Mouse (Mus musculus) urinary bladder, adult 18-20 months (tissue): ENCODE results near the gene Me1.

Experiments used
- DNase-seq, 2 experiments: peaks; one replicate each; pipeline ENCODE4 v3.0.0; 2022; ENCODE audit warnings: low spot score in 2 of 2, mixed read lengths in 2 of 2

Gene Me1

DNA sequence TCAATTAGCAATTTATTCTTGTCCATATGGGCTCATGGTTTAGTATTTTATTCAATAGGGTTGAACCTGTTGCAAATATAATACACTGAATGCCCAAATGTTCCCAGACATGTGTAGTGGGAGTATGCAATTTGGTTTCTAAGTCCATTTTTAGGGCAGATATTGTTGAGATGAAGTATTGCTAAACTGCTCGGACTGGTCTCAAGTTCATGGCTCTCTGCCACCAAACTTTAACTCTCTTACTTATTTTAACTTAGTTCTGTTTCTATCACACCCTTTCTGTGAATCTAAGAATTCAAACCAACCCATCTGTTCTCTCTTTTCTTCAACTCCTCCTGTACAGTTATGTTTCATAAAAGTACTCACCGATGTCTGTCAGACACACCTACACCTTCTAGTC is 35.4 kb downstream of the Me1 start:
- DNase-seq, result no peak

DNA sequence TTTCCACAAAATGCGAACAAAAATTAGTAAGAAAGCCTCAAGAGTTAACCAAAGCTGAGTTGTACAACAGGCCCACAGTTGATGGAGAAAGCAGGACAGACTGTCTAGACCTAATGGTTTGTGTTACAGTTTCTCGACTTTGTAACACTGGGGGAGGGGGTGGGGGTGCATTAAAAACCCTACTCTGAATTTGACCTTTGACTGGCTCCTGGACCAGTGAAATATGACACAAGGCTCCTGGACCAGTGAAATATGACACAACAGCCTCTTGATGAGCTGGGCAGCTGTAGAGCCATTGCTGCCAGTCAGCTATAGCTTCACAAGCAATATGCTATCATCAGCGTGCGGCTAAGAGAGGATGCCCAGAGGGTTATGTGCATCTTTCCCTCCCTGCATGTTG is 37.4 kb downstream of the Me1 start:
- DNase-seq, result no peak

DNA sequence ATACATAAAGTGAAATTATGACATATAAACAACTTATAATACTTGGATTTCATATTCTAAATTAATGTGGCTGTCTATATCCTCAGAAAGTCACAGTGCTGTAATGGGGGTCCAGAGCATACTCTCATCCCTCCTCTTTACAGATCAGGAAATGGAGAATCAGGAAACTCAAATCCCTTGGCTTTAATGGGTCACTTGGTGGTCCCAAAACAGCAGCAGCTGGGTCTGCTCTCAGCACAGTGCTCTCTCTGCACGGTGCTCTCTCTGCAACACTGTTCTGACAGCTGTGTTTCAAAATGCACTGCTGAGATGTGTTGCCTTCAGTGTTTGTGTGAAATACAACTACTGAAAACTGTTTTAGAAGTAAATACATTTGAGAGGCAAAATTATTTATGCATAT is 43.6 kb downstream of the Me1 start:
- DNase-seq, result no peak

DNA sequence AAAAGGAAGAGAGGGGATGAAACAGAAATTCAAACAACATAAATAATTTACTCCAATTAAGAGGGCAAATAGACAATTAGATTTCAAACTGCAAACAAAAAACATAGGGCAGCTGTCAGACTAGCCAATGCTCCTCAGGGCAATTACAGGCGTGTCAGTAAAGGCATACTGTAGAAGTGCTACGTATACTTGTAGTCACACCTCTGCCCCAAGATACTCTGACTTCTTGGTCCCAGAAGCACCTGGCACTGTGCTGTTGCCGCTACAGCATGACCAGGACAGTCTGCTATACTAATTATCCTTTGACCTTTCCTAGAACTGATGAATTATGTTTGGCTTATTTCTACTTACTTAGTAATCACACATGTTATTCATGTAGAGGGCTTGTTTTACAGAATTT is 44.5 kb downstream of the Me1 start:
- no peak for DNase-seq

DNA sequence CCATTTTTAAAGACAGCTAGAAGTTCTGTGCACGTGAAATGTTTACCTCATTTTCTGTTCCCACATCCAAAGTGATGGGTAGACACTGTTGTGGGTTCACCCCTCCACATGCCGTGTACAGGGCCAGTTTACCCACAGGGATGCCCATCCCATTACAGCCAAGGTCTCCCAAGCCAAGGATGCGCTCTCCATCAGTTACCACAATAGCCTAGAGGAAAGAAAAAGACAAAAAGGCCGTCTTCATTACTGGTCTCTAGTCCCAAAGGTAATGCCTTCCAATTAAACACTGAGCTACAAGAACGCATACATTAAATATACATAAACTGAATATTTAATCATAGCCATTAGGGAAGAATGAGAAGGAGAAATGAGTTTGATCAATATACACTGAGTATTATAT is 44.9 kb downstream of the Me1 start:
- DNase-seq, result no peak

DNA sequence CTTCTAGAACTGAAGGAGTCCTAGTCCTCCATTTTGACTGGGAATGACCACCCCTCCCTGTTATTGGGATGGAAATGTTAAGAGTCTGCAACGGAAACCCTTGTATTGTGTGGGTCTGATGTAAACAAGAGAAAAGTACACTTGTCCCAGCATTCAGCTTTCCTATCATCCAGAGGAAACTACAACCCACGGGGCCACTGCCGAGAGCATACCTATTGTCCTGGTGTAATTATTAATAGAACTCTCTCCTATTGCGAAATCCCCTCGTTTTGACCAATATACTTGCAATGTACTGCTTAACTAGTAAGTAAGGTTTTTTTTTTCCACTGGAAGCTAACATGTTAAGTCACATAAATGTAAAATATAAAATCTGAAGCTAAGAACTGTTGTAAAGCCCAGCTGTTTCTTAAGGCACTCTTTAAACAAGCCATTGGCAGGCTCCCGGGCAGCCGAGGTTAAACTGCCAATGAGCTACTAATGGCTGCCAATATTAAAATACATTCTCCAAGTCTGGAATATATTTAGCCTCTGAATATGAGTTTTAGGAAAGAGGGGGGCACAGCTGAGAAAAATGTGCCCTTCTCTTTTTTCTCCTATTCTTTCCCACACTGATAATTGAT is 47.7 kb downstream of the Me1 start:
- DNase-seq, result no peak

DNA sequence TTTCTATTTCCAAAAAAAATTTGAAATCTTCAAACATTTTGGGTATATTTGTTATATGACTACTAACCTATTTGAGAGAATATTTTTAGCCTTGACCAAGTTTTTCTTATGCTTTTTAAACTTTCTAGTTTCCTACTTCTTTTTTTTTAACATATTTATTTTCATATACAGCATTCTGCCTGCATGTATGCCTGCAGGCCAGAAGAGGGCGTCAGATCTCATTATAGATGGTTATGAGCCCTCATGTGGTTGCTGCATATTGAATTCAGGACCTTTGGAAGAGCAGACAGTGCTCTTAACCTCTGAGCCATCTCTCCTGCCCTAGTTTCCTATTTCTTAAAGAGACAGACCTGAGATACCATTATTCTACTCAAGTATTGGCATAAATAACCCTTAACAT is 48.9 kb downstream of the Me1 start:
- DNase-seq, result no peak

DNA sequence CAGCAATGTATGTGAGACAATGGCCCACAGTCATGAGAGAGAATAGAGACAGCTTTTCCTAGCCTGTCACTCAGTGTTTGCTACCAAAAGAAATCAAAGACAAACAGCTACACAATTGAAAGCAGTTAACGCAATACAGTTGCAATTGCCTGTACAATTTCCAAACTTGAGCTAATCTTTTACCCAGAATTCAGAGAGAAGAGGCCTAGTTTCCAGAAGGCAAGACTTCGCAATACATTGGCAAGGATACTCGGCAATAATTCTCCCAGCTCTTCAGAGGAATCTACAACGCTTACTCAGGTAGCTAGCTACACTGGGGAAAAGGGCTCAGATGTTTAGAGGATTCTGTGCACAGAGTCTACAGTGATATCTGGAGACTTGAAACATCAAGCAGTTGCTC is 52.3 kb downstream of the Me1 start:
- no peak for DNase-seq

DNA sequence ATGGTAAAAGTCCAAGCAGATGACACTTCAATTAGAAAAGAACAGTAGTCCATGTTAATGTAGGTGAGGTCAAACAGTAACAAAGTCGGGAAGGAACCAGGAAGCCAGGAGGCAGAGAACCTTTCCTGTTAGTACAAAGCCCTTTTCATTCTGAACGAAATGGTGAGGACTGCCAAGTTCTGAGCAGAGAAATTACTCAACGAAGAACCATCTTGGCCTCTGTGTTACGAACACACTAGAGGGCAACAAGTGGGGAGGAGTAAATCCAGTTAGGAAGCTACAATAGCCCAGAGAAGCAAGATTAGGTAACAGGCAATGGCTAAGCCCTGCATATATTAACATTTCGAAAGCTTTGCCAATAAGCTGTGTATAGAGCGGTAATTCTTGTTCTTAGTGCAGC is 57.0 kb downstream of the Me1 start:
- DNase-seq, result no peak

DNA sequence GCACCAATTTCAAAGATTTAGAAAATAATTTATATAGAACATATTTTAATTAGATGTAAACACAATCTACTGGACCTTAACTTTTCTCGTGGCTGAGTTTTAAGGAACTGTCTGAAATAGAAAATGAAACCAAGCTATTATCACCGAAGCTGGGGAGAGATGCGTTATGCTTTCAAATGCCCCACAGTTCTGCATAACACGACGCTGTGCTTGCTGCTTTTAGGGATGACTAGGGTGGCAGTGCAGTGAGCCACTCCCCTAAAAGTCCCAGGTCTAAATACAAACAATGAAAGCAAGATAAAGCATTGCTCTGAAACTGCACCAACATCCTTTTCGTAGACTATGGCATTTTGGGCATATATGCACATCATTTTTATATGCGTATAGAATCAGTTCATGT is 64.6 kb downstream of the Me1 start:
- DNase-seq, result no peak

DNA sequence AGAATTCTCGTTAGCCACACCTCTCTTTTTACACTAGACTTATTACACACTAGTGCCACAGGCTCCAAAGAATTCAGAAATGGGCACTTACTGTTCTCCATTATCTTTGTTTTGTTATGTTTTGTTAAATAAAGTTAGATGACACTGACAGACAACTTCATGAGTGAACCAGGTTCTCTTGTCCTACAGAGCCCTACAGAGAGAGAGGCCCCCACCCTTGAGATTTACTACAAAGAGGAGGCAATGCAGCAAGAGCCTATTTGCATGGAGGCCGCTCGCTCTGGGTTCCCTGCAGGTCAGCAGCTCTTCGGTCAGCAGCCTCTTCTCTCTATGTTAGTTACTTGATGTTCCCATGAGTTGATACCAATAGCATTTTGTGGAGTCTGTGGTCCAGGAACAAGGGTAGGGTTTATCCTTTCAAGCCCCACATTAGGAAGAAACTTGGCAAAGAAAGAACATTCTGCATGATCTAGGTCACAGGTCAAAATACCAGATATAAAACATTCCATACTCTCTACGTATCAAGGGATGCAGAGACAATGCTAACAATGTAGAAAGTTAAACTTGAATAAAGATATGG is 65.3 kb downstream of the Me1 start:
- no peak for DNase-seq

DNA sequence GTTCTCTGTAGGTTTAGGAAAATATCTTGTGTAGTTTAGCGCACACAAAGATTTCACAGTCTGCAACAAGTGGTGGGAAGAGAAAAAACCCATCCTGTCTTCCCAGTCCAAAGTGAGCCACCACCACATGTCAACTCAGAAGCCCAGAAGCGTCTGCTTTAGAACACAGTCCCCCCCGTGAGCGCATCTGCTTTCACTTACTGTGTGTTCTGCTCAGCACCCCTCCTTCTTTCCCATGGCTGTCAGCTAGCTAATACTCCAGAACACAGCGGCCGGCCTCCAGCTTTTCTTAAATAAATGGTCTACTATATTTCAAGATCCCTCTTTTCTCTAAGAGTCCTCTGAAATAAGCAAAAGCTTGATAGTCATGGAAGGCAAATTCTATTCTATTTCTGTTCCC is 66.4 kb downstream of the Me1 start:
- no peak for DNase-seq

DNA sequence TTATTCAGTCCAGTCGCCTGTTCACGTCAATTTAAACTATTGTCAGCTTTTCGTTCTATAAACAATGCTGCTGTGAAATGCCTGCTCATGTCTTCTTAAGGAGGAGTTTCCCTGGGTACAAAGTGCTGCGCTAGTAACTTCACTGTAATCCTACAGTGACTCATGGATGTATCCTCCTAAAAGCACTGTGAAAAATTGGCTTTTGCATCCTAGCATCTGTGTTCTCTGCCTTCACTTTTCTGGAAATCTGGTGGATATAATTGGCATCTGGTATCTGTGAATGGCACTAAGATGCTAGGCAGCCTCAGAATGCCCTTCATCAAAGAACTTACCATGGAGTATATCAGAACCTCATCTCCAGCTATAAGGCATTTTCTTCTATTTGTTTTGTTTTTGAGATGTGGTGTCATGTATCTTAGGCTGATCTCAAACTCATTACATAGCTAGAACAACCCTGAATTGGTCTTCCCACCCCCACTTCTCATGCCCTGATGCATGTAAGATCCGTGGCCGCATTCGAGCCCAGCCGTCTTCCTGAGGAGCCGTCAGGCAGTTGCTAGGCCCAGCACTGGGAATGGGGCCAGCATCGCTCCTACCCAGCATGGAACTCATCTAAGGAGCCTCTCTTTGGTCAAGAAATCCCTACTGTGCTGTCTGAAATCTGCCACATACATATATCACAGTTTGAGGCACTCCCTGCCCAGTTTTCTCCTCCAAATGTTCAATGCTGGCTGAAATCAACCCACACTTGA is 67.8 kb downstream of the Me1 start:
- DNase-seq, result no peak

DNA sequence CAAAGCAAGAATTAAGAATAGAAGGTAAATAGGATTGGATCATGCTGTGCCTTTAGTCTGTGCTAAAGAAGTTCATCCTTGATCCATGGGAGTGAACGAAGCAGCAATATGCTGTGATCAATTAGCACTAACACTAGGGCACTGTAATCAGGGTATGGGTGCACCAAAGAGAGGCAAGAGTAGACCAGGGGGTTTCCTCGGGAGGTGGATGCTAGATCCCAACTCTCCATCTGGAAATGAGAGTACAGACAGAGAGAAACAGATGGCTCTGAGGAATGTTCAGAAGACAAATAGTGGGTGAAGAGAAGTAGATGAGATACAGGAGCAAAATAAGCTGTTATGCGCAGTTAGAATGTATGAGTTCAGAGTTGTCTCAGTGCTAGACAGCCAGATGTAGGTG is 68.8 kb downstream of the Me1 start:
- no peak for DNase-seq

DNA sequence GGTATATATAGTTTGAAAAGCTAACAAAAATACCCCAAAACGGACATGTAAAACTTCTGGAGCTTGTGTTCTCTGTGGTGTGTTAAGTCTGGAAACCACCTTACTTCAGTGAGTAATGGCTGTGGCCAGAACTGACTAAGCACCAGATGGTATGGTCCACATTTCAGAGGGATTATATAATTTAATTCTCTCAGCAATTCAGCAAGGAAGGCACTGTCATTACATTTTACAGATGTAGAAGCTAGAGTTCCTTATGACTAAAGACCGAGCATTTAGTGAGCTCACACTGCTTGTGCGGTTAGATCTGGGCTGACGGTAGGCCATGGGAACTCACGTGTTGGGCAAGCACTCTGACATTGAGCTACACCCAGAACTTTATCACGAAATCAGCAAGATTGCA is 71.0 kb downstream of the Me1 start:
- no peak for DNase-seq

DNA sequence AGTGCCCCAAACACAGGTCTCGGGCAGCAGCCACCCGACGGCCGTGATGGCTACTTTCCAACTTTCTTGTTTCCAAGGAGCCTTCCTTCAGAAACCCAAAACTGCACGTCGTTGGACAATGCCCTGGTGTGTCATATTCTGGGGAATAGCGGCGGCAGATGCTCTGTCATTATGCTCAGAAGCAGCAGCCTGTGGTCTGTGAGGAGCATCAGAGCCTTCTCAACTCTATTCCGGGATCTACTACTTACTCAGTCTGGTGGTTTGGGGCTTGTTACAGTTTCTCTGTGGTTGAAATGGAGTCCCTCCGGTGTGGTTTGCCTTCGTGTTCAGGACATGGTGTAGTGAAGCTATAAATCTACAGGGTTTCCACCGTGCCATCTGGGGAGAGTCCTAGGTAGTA is 71.7 kb downstream of the Me1 start:
- no peak for DNase-seq

DNA sequence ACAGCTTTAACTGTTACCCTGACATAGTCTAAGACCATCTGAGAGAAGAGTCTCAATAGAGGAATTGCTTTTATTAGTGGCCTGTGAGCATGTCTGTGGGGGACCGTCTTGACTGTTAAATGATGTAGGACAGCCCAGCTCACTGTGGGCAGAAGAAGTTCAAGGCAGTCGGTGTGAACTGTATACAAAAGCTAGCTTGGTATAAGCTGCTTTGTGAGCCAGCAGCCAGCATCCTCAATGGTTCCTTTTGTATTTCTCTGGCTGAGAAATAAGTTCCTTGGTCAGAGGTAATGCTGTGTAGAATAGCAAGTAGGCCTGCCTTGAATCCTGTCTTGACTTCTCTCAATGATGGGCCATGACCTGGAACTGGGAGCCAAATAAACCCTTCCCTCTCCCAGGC is 73.7 kb downstream of the Me1 start:
- DNase-seq, result no peak

DNA sequence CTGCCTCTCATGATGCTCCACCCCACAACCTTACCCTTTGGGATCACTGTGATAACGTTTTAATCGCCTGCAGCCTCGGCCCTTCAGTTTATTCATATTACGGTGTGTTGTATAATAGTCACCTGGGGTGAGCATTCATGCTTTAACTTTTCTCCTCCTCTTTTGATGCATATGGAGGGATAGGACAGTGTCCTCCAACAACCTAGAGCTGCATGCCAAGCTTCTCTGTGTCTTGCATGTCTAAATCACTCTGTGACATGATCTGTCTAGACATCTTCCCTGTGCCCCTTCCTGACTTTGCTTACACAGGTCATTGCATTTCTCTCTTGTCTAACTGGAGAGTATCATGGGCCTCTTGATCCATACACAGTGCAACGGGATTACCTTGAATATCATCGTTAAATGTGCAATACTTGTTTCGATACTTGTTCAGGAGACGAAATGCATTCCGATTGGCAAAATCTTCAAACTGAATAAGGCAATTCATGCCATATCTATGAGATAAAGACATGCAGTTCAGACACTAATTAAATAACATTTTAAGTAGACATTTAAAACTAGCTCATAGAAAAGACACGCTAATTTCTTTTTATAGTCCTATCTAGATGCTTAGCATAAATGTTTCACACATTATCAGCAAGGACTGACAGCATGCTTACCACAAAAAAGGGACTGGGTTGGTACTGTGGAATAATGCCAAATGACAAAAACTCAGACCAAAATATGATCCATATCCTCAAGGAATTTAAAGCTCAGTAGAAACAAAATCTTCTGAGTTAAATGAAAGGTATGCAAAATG is 76.2 kb downstream of the Me1 start:
- no peak for DNase-seq

DNA sequence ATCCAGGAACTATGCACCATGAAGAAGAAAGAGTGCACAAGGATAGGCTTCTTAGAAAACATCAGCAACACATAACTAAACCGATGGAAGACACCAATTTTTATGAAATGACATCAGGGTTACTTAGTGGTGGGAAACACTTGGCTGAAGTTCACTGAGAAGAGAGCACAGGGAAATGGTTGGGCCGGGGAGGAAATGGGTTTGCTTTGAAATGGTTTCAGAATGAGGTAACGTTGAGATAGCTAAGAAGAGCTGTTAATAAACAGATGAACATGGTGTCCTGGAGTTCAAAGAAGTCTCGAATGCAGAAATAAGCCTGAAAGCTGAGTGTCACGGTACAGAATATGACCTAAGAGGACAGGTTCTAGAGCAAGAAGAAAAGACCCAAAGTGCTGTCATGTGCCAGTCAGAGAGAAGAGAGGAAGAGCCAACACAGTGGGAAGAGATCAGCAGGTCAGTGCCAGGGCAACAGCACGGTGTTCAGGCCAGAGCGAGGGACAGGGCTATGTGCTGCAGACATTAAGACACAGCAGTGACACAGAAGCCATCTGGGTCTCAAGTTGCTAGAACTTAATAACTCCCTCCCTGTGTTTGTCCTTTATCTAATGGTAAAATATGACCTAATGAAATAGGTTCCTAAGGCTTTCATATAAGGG is 77.8 kb downstream of the Me1 start:
- DNase-seq, result no peak

DNA sequence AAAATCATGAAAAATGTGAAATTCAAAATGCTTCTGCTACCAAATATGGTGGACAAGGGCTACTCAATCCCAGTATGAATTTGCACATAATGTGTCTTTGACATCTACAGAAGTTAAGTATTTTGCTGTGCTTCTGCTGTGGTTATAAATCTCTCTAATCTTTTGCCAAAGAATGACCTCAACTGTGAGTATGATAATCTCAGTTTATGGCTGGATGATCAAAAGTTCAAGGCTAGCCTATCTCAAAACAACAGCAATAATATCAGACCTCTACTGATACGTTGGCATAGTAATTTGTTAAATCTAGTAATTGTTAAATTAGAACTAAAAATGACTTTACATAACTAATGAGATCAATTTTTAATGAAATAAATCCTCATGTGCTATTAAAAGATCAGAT is 80.0 kb downstream of the Me1 start:
- DNase-seq, result no peak

DNA sequence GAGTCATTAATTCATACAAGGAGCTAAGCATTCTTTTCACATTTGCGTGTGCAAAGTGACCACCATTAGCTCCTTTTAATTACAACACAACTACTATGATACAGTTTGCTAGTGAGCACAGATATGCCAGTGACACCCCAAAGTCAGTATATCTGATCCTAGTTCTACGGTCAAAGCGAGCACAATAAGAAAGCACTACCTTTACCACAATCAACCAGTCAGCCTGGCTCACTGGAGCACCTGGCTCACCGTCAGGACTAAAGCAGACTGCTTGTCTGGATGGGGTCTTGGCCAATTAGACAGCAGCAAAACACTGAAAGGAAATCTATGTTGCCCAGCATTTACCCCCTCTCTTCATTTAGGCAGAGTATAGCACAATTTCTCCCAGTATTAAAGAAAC is 83.7 kb downstream of the Me1 start:
- DNase-seq, result no peak

DNA sequence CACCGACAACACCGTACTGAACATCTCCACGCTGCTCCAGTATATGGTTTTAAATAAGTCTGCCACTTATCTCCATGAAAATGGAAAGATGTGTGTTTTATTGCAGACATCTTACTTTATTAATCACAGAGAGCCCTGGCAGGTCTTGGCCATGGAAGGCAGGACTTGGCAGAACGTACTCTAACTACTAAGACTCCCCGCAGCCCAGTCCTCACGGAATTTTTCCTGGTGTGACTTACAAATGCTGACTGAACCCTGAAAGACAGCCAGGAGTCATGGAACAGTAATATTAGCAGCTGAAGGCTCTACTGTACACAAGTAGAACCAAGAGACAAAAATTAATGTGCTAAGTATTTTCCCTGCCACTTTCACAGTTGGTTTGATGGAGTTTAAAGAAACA is 90.0 kb downstream of the Me1 start:
- no peak for DNase-seq
